Mouse (Mus musculus): ENCODE measurements around the gene Nrd1.

DNA sequence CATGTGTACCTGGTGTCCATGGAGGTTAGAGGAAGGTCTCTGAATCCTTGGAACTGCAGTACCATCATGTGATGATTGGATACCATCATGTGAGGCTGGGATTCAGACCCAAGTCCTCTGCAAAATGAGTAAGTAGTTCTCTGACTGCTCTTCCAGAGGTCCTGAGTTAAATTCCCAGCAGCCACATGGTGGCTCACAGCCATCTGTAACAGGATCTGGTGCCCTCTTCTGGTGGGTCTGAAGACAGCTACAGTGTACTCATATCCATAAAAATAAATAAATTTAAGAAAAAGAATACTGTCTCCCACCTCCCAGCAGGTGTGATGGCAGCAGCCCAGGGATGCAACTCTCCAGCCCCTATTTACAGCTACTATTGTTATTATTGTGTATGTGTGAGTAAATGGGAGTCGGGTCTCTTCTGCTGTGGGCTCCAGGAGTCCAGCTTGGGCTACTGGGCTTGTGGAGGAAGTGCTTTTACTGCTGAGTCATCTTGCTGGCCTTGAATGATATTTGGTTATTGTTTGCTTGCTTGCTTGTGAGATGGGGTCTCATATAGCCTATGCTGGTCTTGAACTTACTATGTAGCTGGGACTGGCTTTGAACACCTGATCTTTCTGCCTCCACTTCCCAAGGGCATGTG is 13.5 kb upstream of the Nrd1 start:
- TF ChIP-seq POLR2A (IDR thresholded peaks at IDR 0.05; ENCODE audit: borderline replicate concordance, insufficient read depth, low read length): no peak
- TF ChIP-seq CTCF (IDR thresholded peaks at IDR 0.05; ENCODE audit: borderline replicate concordance, insufficient read depth, low read depth, low read length): no peak
